In the genomic region with DNA sequence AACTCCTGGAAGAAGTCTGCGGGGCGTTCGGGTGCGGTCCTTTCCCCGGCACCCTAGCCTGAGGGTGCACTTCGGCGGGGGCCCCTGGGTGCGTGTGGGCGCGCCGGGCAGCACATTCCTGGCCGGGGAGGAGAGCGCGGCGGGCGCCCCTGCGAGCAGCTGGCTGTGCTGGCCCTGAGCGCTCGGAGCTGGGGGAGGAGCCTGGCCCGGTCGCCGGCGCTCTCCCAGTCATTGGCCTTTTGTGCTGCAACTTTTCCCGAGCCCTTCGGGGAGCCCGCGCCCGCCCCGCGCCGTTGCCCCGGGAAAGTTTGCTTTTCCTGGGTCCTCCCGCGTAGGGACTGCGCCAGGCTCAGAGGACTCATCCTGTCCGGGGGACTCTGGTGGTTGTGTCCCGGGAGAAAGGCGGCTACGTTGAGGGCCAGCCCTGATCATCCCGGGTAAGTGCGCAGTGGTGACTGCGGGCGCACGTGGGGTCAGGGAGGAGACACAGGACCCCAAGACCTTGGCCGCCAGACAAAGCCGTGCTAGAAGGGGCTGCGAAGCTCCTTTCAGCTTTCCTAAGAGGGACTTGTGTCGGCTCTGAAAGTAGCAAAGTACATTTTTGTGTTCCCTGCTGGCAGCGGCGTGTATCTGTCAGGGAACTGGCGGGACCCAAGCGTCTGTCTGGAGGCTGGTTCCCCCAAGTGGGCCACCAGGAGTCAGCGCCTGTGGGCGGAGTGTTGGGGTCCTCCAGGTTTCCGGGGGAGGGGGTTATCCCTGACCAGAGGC, we compare ENCODE assay signal across 7 mouse cellular contexts.
DNase-seq lines count a peak whose midpoint lies in the region; ATAC-seq and TF ChIP-seq lines count a peak whose summit lies in the region.

No protein-coding gene starts in this region.

- no peaks in the 10 kb centered on the region for H3K27me3 ChIP-seq in MEL (ENCODE audit: control insufficient read depth in 1 of 2, insufficient read depth in 2 of 2, low read length in 2 of 2)
- peaks cover 9% of the 10 kb centered on the region for H3K27me3 ChIP-seq in forebrain, postnatal 0 days (ENCODE audit: insufficient read depth, low read length)
- H3K27me3 ChIP-seq in hindbrain, embryonic 12.5 days = no peaks in the 10 kb centered on the region
- H3K27me3 ChIP-seq in midbrain, embryonic 16.5 days (ENCODE audit: control insufficient read depth, insufficient read depth, low read depth, low read length) = no peaks in the 10 kb centered on the region; the same call in none of the 2 replicates
- H3K27me3 ChIP-seq in stomach, postnatal 0 days (ENCODE audit: control insufficient read depth, insufficient read depth, low read length) = no peaks in the 10 kb centered on the region

- peak overlapping the region; percentile 98 for H3K4me2 ChIP-seq in forebrain, postnatal 0 days (ENCODE audit: low read depth)
- peak overlapping the region; percentile 96 for H3K4me2 ChIP-seq in hindbrain, embryonic 12.5 days (replicated peaks)
- peak overlapping the region; percentile 98 for H3K4me2 ChIP-seq in midbrain, embryonic 16.5 days (ENCODE audit: low read length)
- H3K4me2 ChIP-seq in stomach, postnatal 0 days (replicated peaks; ENCODE audit: low read depth) = peak overlapping the region; percentile 92

- peak; percentile 54 to 78; a peak in 3 of 4 replicates for TF ChIP-seq POLR2A in MEL (IDR thresholded peaks at IDR 0.05; ENCODE audit: control insufficient read depth in 1 of 2, insufficient read depth in 1 of 2, low read depth in 1 of 2, low read length in 2 of 2, poor library complexity in 1 of 2)

- H3K27ac ChIP-seq in MEL (ENCODE audit: control insufficient read depth, low read depth, low read length) = peak overlapping the region; percentile 76
- no peak overlapping the region for H3K27ac ChIP-seq in forebrain, postnatal 0 days (ENCODE audit: low read depth, low read length)
- H3K27ac ChIP-seq in hindbrain, embryonic 12.5 days = peak overlapping the region; percentile 82
- peak overlapping the region; percentile 42 for H3K27ac ChIP-seq in midbrain, embryonic 16.5 days (ENCODE audit: low read length)
- H3K27ac ChIP-seq in stomach, postnatal 0 days (replicated peaks) = peak overlapping the region; percentile 98

- peaks cover 0 to 12% of the 10 kb centered on the region in 2 experiments; a peak in 2 of 4 replicates for H3K36me3 ChIP-seq in MEL (ENCODE audit: control insufficient read depth in 1 of 2, insufficient read depth in 2 of 2, low read length in 2 of 2)
- H3K36me3 ChIP-seq in forebrain, postnatal 0 days (ENCODE audit: insufficient read depth) = no peaks in the 10 kb centered on the region
- no peaks in the 10 kb centered on the region for H3K36me3 ChIP-seq in hindbrain, embryonic 12.5 days
- no peaks in the 10 kb centered on the region for H3K36me3 ChIP-seq in midbrain, embryonic 16.5 days (ENCODE audit: control insufficient read depth, insufficient read depth, low read length)
- no peaks in the 10 kb centered on the region for H3K36me3 ChIP-seq in stomach, postnatal 0 days (ENCODE audit: control insufficient read depth, insufficient read depth, low read length)

- TF ChIP-seq RAD21 in MEL (IDR thresholded peaks at IDR 0.05; ENCODE audit: low read depth, low read length) = no peak

- TF ChIP-seq EP300 in MEL (IDR thresholded peaks at IDR 0.05; ENCODE audit: low read depth in 1 of 2, low read length in 2 of 2) = no peak
- TF ChIP-seq EP300 in stomach, postnatal 0 days (optimal IDR thresholded peaks at IDR 0.05) = no peak

- DNase-seq in MEL (ENCODE audit: low read depth, low spot score) (peak; percentile 83), liver (peak; percentile 68)
- peak; percentile 91 for DNase-seq in adrenal gland, postnatal 14 days
- DNase-seq in forebrain, postnatal 0 days = peak; percentile 37
- peak; percentile 92 for DNase-seq in stomach, postnatal 0 days (ENCODE audit: low spot score)

- WGBS in forebrain, postnatal 0 days = under 1% methylated on average over 52 of the region's 55 CpGs
- under 1% methylated on average over 45 of the region's 55 CpGs for WGBS in hindbrain, embryonic 12.5 days
- WGBS in midbrain, embryonic 16.5 days = under 1% methylated on average over 46 of the region's 55 CpGs
- under 1% methylated on average over 44 of the region's 55 CpGs for WGBS in stomach, postnatal 0 days

- H3K4me3 ChIP-seq in MEL (ENCODE audit: control insufficient read depth in 1 of 2, insufficient read depth in 1 of 2, low read depth in 2 of 2, low read length in 2 of 2) = peak overlapping the region; percentile 62 to 87
- peak overlapping the region; percentile 37 for H3K4me3 ChIP-seq in forebrain, postnatal 0 days (ENCODE audit: low read depth, low read length)
- H3K4me3 ChIP-seq in hindbrain, embryonic 12.5 days = peak overlapping the region; percentile 57
- H3K4me3 ChIP-seq in midbrain, embryonic 16.5 days (ENCODE audit: low read depth, low read length) = peak overlapping the region; percentile 48
- H3K4me3 ChIP-seq in stomach, postnatal 0 days (ENCODE audit: low read depth, low read length) = peak overlapping the region; percentile 66

- TF ChIP-seq CTCF in MEL (IDR thresholded peaks at IDR 0.05 in 2 of 3, conservative IDR thresholded peaks at IDR 0.05 in 1 of 3; ENCODE audit: control insufficient read depth in 1 of 3, insufficient read depth in 1 of 3, low read depth in 2 of 3, low read length in 3 of 3, poor library complexity in 1 of 3, severe bottlenecking in 1 of 3) = no peak
- TF ChIP-seq CTCF in forebrain, postnatal 0 days (IDR thresholded peaks at IDR 0.05; ENCODE audit: low read depth) = 0 out of 2 replicates have a peak, but pooled peaks have one; percentile 19
- TF ChIP-seq CTCF in stomach, postnatal 0 days (IDR thresholded peaks at IDR 0.05; ENCODE audit: low read depth) = peak; percentile 40; the same call in 1 of the 2 replicates

- ATAC-seq in forebrain, postnatal 0 days = peak; percentile 80
- peak; percentile 80 for ATAC-seq in hindbrain, embryonic 12.5 days (ENCODE audit: low FRiP score)
- peak; percentile 78 for ATAC-seq in midbrain, embryonic 16.5 days
- peak; percentile 89 for ATAC-seq in stomach, postnatal 0 days (ENCODE audit: low FRiP score, low TSS enrichment)

- H3K9ac ChIP-seq in MEL (ENCODE audit: control insufficient read depth, low read depth, low read length, poor library complexity, severe bottlenecking) = peak overlapping the region; percentile 73
- peak overlapping the region; percentile 40 for H3K9ac ChIP-seq in forebrain, postnatal 0 days
- H3K9ac ChIP-seq in hindbrain, embryonic 12.5 days = peak overlapping the region; percentile 73
- H3K9ac ChIP-seq in midbrain, embryonic 16.5 days (ENCODE audit: low read depth, low read length) = peak overlapping the region; percentile 52
- peak overlapping the region; percentile 92 for H3K9ac ChIP-seq in stomach, postnatal 0 days (ENCODE audit: low read length)

- H3K9me3 ChIP-seq in MEL (replicated peaks; ENCODE audit: insufficient read depth, low read length) = no peaks in the 10 kb centered on the region
- H3K9me3 ChIP-seq in forebrain, postnatal 0 days (ENCODE audit: low read length) = no peaks in the 10 kb centered on the region
- no peaks in the 10 kb centered on the region for H3K9me3 ChIP-seq in hindbrain, embryonic 12.5 days (replicated peaks)
- H3K9me3 ChIP-seq in midbrain, embryonic 16.5 days (replicated peaks; ENCODE audit: control insufficient read depth, low read length, poor library complexity, severe bottlenecking) = no peaks in the 10 kb centered on the region
- no peaks in the 10 kb centered on the region for H3K9me3 ChIP-seq in stomach, postnatal 0 days (ENCODE audit: control insufficient read depth, low read length)

- H3K79me2 ChIP-seq in MEL (ENCODE audit: control insufficient read depth, insufficient read depth, low read length, poor library complexity) = peaks cover 5% of the 10 kb centered on the region

- peaks cover 5 to 13% of the 10 kb centered on the region in 2 experiments; a peak in 3 of 4 replicates for H3K4me1 ChIP-seq in MEL (ENCODE audit: control insufficient read depth in 1 of 2, insufficient read depth in 2 of 2, low read length in 2 of 2)
- peaks cover 5% of the 10 kb centered on the region; the same call in 1 of the 2 replicates for H3K4me1 ChIP-seq in forebrain, postnatal 0 days (ENCODE audit: insufficient read depth)
- H3K4me1 ChIP-seq in hindbrain, embryonic 12.5 days = peaks cover 30% of the 10 kb centered on the region
- peaks cover 8% of the 10 kb centered on the region; the same call in 1 of the 2 replicates for H3K4me1 ChIP-seq in midbrain, embryonic 16.5 days (ENCODE audit: control insufficient read depth, insufficient read depth, low read length)
- H3K4me1 ChIP-seq in stomach, postnatal 0 days (replicated peaks; ENCODE audit: control insufficient read depth, insufficient read depth) = peaks cover 4% of the 10 kb centered on the region; the same call in 1 of the 2 replicates

TF ChIP-seq in MEL, 35 proteins besides CTCF, POLR2A, EP300 and RAD21:
- TF ChIP-seq JUND (IDR thresholded peaks at IDR 0.05; ENCODE audit: low read depth, low read length) (no peak), TCF12 (IDR thresholded peaks at IDR 0.05; ENCODE audit: low read depth, low read length) (0 out of 2 replicates have a peak, but pooled peaks have one; percentile 8), TBP (IDR thresholded peaks at IDR 0.05; ENCODE audit: low read depth, low read length) (no peak), HCFC1 (IDR thresholded peaks at IDR 0.05; ENCODE audit: low read depth, low read length) (peak; percentile 6; the same call in 1 of the 2 replicates), ZNF384 (IDR thresholded peaks at IDR 0.05; ENCODE audit: low read depth, low read length) (no peak), MYC (IDR thresholded peaks at IDR 0.05; ENCODE audit: low read depth, low read length) (0 out of 2 replicates have a peak, but pooled peaks have one; percentile 53), ELF1 (IDR thresholded peaks at IDR 0.05; ENCODE audit: low read depth, low read length) (no peak), UBTF (IDR thresholded peaks at IDR 0.05; ENCODE audit: borderline replicate concordance, insufficient read depth, low read depth, low read length) (peak; percentile 73; the same call in 1 of the 2 replicates), MXI1 (IDR thresholded peaks at IDR 0.05; ENCODE audit: low read depth, low read length) (peak; percentile 72), CHD1 (IDR thresholded peaks at IDR 0.05; ENCODE audit: low read depth, low read length) (0 out of 2 replicates have a peak, but pooled peaks have one; percentile 45), ETS1 (IDR thresholded peaks at IDR 0.05; ENCODE audit: low read depth, low read length) (no peak), NELFE (IDR thresholded peaks at IDR 0.05; ENCODE audit: low read depth, low read length) (peak; percentile 51), TAL1 (IDR thresholded peaks at IDR 0.05; ENCODE audit: low read length) (no peak), MAZ (IDR thresholded peaks at IDR 0.05; ENCODE audit: low read depth, low read length) (peak; percentile 62; the same call in 1 of the 2 replicates)

Comparison
In these comparisons a context has a peak if more than half of its experiments do, and no peak if none do; other contexts are left out.
1. DNase-seq: peak in every context shown above with its lines; median percentile 92 in stomach, postnatal 0 days; 91 in adrenal gland, postnatal 14 days; 83 in MEL; 68 in liver; 37 in forebrain, postnatal 0 days.
2. H3K9ac ChIP-seq: peak in every context shown above with its lines; median percentile 92 in stomach, postnatal 0 days; 73 in MEL; 73 in hindbrain, embryonic 12.5 days; 52 in midbrain, embryonic 16.5 days; 40 in forebrain, postnatal 0 days.
3. CTCF ChIP-seq: peak in forebrain, postnatal 0 days (single experiment) and stomach, postnatal 0 days (single experiment); none in MEL (0 of 3).
4. Peak in every context shown above with its lines, with median percentiles within 50 percentile points of each other: H3K4me3 ChIP-seq, ATAC-seq and H3K4me2 ChIP-seq.